Mouse (Mus musculus) forebrain, embryonic 11.5 days (tissue): ENCODE measurements around the gene Slc9a9. TPM values are rescaled to one million over a fixed set of nuclear protein-coding genes. Genes with fewer than 3 reads are reported as not detected.

Experiments
- ATAC-seq: fragments of 200-750 bp; cut with Nextera tagmentation; replicated peaks from 2 replicates; pipeline ENCODE4 v1.8.0; 2017; ENCODE audit warnings: moderate TSS enrichment; ENCODE audit not compliant: low FRiP score
- DNase-seq: peaks from one replicate; pipeline ENCODE4 v3.0.0-alpha.2; 2017; ENCODE audit warnings: low spot score
- H3K27ac ChIP-seq: fragments of 300-500 bp; sonication (generic); 2 replicates; pipeline ENCODE4 v1.5.1; 2014; ENCODE audit warnings: low read depth, low read length
- H3K27me3 ChIP-seq: fragments of 300-500 bp; sonication (generic); 2 replicates; pipeline ENCODE4 v1.6.1; 2014; ENCODE audit warnings: mild to moderate bottlenecking, low read length, mixed read lengths; ENCODE audit not compliant: control insufficient read depth, insufficient read depth
- H3K36me3 ChIP-seq: fragments of 300-500 bp; sonication (generic); 2 replicates; pipeline ENCODE4 v1.6.1; 2014; ENCODE audit warnings: mild to moderate bottlenecking, low read length, moderate library complexity, mixed read lengths; ENCODE audit not compliant: control insufficient read depth, insufficient read depth
- H3K4me1 ChIP-seq: fragments of 300-500 bp; sonication (generic); replicated peaks from 2 replicates; pipeline ENCODE4 v1.6.1; 2014; ENCODE audit warnings: low read length, mixed read lengths; ENCODE audit not compliant: control insufficient read depth, insufficient read depth
- H3K4me2 ChIP-seq: fragments of 300-500 bp; sonication (generic); 2 replicates; pipeline ENCODE4 v1.6.1; 2014; ENCODE audit warnings: low read depth, mild to moderate bottlenecking, low read length, moderate library complexity, mixed read lengths; ENCODE audit not compliant: severe bottlenecking
- H3K4me3 ChIP-seq: fragments of 300-500 bp; sonication (generic); 2 replicates; pipeline ENCODE4 v1.5.1; 2014; ENCODE audit warnings: low read depth, low read length
- H3K9ac ChIP-seq: fragments of 300-500 bp; sonication (generic); 2 replicates; pipeline ENCODE4 v1.6.1; 2014; ENCODE audit warnings: low read length
- H3K9me3 ChIP-seq: fragments of 300-500 bp; sonication (generic); 2 replicates; pipeline ENCODE4 v1.6.1; 2016; ENCODE audit warnings: low read length, mixed read lengths; ENCODE audit not compliant: control insufficient read depth
- WGBS: fragments of 180-500 bp; shearing (Covaris S2); extraction: QIAGEN DNeasy Blood & Tissue Kit; methylation state at CpG from one replicate; pipeline ENCODE4 v1.1.7; 2014; 5-methylcytosine and 5-hydroxymethylcytosine counted together
- polyA plus RNA-seq: library from polyadenylated mRNA; unstranded; fragments of >200 nt; fragmentation: Nextera tagmentation; extraction: Ambion mirVana; gene quantifications from 2 replicates; pipeline ENCODE4 v1.2.1, GENCODE M21; 2014

Slc9a9 gene
- polyA plus RNA-seq, 1 experiment from 2014 or later, result 2.0 TPM

GRCm38 (mm10) chr9:94840398-94840797, 170.7 kb downstream of the Slc9a9 start:
- 81% methylated on average over 5 of the region's 5 CpGs for WGBS
- DNase-seq, result no peak
- ATAC-seq, result no peak
- H3K36me3 ChIP-seq, result no peaks in the 10 kb centered on the region
- H3K4me3 ChIP-seq, result no peak overlapping the region
- no peaks in the 10 kb centered on the region for H3K9me3 ChIP-seq
- H3K27ac ChIP-seq, result no peak overlapping the region
- H3K9ac ChIP-seq, result no peak overlapping the region
- no peaks in the 10 kb centered on the region for H3K27me3 ChIP-seq
- H3K4me2 ChIP-seq, result no peak overlapping the region
- no peaks in the 10 kb centered on the region; the same call in 1 of the 2 replicates for H3K4me1 ChIP-seq

GRCm38 (mm10) chr9:94840972-94841371, 171.3 kb downstream of the Slc9a9 start:
- H3K4me3 ChIP-seq, result no peak overlapping the region
- H3K36me3 ChIP-seq, result no peaks in the 10 kb centered on the region
- H3K4me2 ChIP-seq, result no peak overlapping the region
- no peaks in the 10 kb centered on the region for H3K9me3 ChIP-seq
- WGBS, result 91% methylated on average over 4 of the region's 4 CpGs
- no peak overlapping the region for H3K27ac ChIP-seq
- H3K27me3 ChIP-seq, result no peaks in the 10 kb centered on the region
- no peak overlapping the region for H3K9ac ChIP-seq
- ATAC-seq (no peak), DNase-seq (no peak)
- H3K4me1 ChIP-seq, result no peaks in the 10 kb centered on the region; the same call in 1 of the 2 replicates

DNA sequence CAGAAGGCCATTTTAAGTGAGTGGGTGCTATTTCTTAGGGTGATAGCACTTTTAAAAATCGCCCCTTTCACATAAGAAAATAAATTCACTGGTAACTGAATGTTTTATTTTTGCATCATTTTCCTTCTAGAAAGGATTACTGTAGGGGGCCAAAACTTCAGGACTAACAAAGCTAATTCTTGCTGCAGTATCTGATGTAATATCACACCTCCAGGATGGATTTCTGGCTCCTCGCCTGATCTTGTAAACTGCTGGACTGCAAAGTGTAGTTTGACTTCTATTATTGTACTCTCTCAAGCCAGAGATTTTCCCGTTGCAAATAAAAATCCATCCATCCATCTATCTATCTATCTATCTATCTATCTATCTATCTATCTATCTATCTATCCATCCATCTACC, 174.5 kb downstream of the Slc9a9 start:
- H3K4me1 ChIP-seq, result no peaks in the 10 kb centered on the region
- DNase-seq (no peak), ATAC-seq (no peak)
- no peaks in the 10 kb centered on the region for H3K36me3 ChIP-seq
- H3K9me3 ChIP-seq, result no peaks in the 10 kb centered on the region
- H3K4me2 ChIP-seq, result no peak overlapping the region
- no peak overlapping the region for H3K4me3 ChIP-seq
- no peak overlapping the region for H3K27ac ChIP-seq
- 93% methylated on average over 3 of the region's 3 CpGs for WGBS
- no peaks in the 10 kb centered on the region for H3K27me3 ChIP-seq
- H3K9ac ChIP-seq, result no peak overlapping the region

- no peaks in the 10 kb centered on the region for H3K9me3 ChIP-seq
- H3K27me3 ChIP-seq, result no peaks in the 10 kb centered on the region
- no peak overlapping the region for H3K9ac ChIP-seq
- no peak overlapping the region for H3K4me3 ChIP-seq
- H3K27ac ChIP-seq, result no peak overlapping the region
- ATAC-seq, result no peak
- no peaks in the 10 kb centered on the region for H3K36me3 ChIP-seq
- no peak for DNase-seq
- 94% methylated on average over 6 of the region's 6 CpGs for WGBS
- no peak overlapping the region for H3K4me2 ChIP-seq
- H3K4me1 ChIP-seq, result no peaks in the 10 kb centered on the region
These were observed 177.9 kb downstream of the Slc9a9 start for GRCm38 (mm10) chr9:94847624-94848023.

DNA sequence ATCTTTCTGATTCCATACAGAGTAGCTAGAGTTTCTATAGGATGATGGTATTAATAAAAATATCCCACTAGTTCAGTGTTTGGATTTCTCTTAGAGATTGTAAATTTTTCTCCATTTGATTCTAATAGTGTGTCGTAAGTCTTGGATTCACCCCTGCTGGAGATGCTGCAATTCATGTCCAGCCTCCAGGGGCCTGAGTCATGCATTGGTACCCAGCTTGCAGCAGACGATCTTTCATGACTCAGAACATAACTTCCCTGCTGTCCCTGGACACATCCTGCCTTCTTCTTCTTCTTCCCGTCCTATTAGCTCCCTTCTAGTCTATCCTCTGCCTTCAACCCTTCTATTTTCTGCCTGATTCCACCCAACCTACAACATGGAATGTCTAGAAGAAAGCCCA, 181.8 kb downstream of the Slc9a9 start:
- H3K36me3 ChIP-seq, result no peaks in the 10 kb centered on the region
- no peaks in the 10 kb centered on the region for H3K4me1 ChIP-seq
- DNase-seq, result no peak
- H3K4me2 ChIP-seq, result no peak overlapping the region
- no peaks in the 10 kb centered on the region for H3K9me3 ChIP-seq
- WGBS, result 72% methylated on average over 3 of the region's 3 CpGs
- no peaks in the 10 kb centered on the region for H3K27me3 ChIP-seq
- no peak overlapping the region for H3K4me3 ChIP-seq
- no peak overlapping the region for H3K27ac ChIP-seq
- ATAC-seq, result no peak
- H3K9ac ChIP-seq, result no peak overlapping the region

GRCm38 (mm10) chr9:94856093-94856492, 186.4 kb downstream of the Slc9a9 start:
- Histone ChIP-seq H3K4me2 (no peak overlapping the region), H3K4me1 (no peaks in the 10 kb centered on the region), H3K27me3 (no peaks in the 10 kb centered on the region), H3K9ac (no peak overlapping the region; the same call in 1 of the 2 replicates), H3K36me3 (no peaks in the 10 kb centered on the region), H3K9me3 (no peaks in the 10 kb centered on the region), H3K27ac (no peak overlapping the region), H3K4me3 (no peak overlapping the region)
- ATAC-seq, result no peak
- WGBS, result 52% methylated on average over 3 of the region's 3 CpGs
- no peak for DNase-seq

DNA sequence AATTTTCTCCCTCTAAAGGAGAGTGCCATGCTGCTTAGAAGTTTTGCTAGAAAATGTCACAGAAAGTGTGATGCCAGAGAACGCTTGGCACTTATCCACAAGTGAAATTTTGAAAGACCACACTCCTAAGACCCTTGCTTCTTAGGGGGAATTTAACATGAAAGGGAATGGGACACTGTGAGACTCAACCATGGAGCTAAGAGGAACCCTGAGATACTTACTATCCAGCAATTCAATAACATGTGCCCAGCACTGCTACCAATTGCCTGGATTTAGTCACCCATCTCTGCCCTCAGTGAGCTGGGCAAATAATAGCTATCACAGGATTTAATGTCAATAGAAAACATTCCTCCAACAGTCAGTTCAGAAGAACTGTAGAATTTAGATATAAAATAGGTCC, 198.8 kb downstream of the Slc9a9 start:
- 65% methylated on average over 1 of the region's 1 CpGs for WGBS
- Histone ChIP-seq H3K4me3 (no peak overlapping the region), H3K27me3 (no peaks in the 10 kb centered on the region), H3K36me3 (no peaks in the 10 kb centered on the region), H3K9ac (no peak overlapping the region), H3K9me3 (no peaks in the 10 kb centered on the region), H3K4me2 (no peak overlapping the region), H3K4me1 (no peaks in the 10 kb centered on the region), H3K27ac (no peak overlapping the region)
- ATAC-seq, result peak; percentile 51; the same call in 1 of the 2 replicates
- DNase-seq, result no peak

DNA sequence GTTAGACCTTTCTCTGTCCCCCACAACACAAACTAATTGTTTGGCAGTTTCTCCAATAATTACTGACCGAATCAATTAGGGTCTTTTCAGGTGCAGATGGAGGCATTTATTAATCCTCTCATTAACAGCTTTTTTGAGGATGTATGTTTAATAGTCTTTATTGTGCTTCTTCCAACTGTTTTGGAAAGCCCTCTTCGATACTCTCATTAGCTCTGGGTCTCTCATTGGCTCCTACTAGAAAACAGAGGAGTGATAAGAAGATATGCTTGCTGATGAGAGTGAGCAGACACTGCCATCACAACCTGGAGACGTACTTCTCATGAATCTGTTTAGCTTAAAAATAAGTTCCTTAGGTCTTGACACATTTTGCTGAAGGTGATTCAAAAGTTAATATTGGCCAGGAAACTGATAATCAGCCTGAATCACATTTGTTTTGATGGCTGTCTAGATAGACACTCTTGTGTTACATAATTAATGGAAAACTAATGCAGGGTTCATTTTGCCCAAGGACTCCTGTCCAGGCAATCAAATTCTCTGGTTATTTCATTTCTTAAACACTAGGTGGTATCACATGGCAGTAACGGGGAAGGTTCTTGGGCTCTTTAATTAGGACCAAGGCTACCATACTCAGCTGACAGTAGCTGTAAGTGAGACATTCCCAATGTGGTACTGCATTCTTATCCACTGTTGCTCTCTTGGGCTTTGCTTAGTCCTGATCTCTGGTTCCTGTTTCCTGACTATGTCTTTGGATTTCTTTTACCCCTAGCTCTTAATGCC, 199.5 kb downstream of the Slc9a9 start:
- peak; percentile 76 for ATAC-seq

GRCm38 (mm10) chr9:94882517-94882916, 212.8 kb downstream of the Slc9a9 start:
- Histone ChIP-seq H3K4me2 (no peak overlapping the region), H3K27me3 (no peaks in the 10 kb centered on the region), H3K9ac (no peak overlapping the region), H3K27ac (no peak overlapping the region), H3K4me1 (no peaks in the 10 kb centered on the region), H3K9me3 (no peaks in the 10 kb centered on the region), H3K36me3 (no peaks in the 10 kb centered on the region), H3K4me3 (no peak overlapping the region)
- no peak for DNase-seq
- 92% methylated on average over 3 of the region's 3 CpGs for WGBS
- ATAC-seq, result no peak

More for the DNA sequence above, 199.5 kb downstream of the Slc9a9 start:
- no peak overlapping the region for H3K4me3 ChIP-seq
- no peak overlapping the region for H3K4me2 ChIP-seq
- DNase-seq, result no peak
- no peak overlapping the region for H3K27ac ChIP-seq
- H3K36me3 ChIP-seq, result no peaks in the 10 kb centered on the region
- WGBS, result 51% methylated on average over 4 of the region's 4 CpGs
- no peaks in the 10 kb centered on the region for H3K4me1 ChIP-seq
- H3K27me3 ChIP-seq, result no peaks in the 10 kb centered on the region
- no peak overlapping the region for H3K9ac ChIP-seq
- no peaks in the 10 kb centered on the region for H3K9me3 ChIP-seq
